Mouse (Mus musculus): ENCODE measurements at regions not wholly inside any gene's neighbourhood (a gene's known extent, or its start where the extent isn't known, plus 50 kb on each side); places are given as distances from the start of the nearest gene placed in this dataset.

- Histone ChIP-seq H3K9me3 (no peaks in the 10 kb centered on the region), H3K4me3 (replicated peaks) (no peak overlapping the region), H3K27ac (no peak overlapping the region), H3K4me2 (replicated peaks) (no peak overlapping the region), H3K4me1 (replicated peaks) (0 out of 2 replicates have a peak, but pooled peaks cover 4% of the 10 kb centered on the region), H3K36me3 (no peaks in the 10 kb centered on the region), H3K9ac (no peak overlapping the region), H3K27me3 (replicated peaks) (no peaks in the 10 kb centered on the region)
- no peak for ATAC-seq
- 64% methylated on average over 2 of the region's 2 CpGs for WGBS
These were observed 53.7 kb upstream of the Ankrd50 start for GRCm38 (mm10) chr3:38538309-38538708.

- H3K36me3 ChIP-seq, result no peaks in the 10 kb centered on the region
- no peak overlapping the region for H3K9ac ChIP-seq
- 0 out of 2 replicates have a peak, but pooled peaks cover 4% of the 10 kb centered on the region for H3K4me1 ChIP-seq (replicated peaks)
- no peak overlapping the region for H3K4me2 ChIP-seq (replicated peaks)
- no peak for ATAC-seq
- no peak overlapping the region for H3K4me3 ChIP-seq (replicated peaks)
- H3K27me3 ChIP-seq (replicated peaks), result no peaks in the 10 kb centered on the region
- H3K27ac ChIP-seq, result no peak overlapping the region
- no peaks in the 10 kb centered on the region for H3K9me3 ChIP-seq
These were observed 53.1 kb upstream of the Ankrd50 start for GRCm38 (mm10) chr3:38537770-38538169.

All from intestine, embryonic 15.5 days (tissue).